Mouse (Mus musculus): ENCODE data around the gene Spata1. TPM values are rescaled to one million over a fixed set of nuclear protein-coding genes. Genes with fewer than 3 reads are reported as not detected.

Spata1 gene
- polyA plus RNA-seq, 1 experiment: 0.56 TPM

DNA sequence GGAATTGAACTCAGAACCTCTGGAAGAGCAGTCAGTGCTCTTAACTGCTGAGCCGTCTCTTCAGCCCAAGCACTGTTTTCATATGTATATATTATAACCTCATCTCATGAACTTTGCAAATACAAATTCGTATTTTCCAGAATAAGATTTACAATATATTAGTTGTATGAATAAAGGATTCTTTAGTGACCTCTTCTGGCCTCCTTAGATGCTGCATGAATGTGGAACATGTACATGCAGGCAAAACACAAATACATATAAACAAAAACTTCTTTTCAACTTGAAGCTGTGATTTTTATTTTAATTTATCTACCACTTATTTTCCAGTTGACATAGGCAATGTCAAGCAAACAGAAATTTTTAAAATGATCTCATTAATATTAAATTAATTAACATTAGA, 17.5 kb downstream of the Spata1 start:
- Histone ChIP-seq H3ac (ENCODE audit: control insufficient read depth, insufficient read length, low read depth) (no peak overlapping the region), H3K36me3 (ENCODE audit: control insufficient read depth, insufficient read depth) (no peaks in the 10 kb centered on the region), H3K79me2 (ENCODE audit: control insufficient read depth, insufficient read depth) (no peaks in the 10 kb centered on the region), H3K27me3 (ENCODE audit: control insufficient read depth, insufficient read depth, insufficient read length) (no peaks in the 10 kb centered on the region), H3K79me3 (ENCODE audit: low read depth) (no peaks in the 10 kb centered on the region), H3K4me3 (ENCODE audit: insufficient read depth, poor library complexity, severe bottlenecking) (no peak overlapping the region)
- TF ChIP-seq MYOG (IDR thresholded peaks at IDR 0.05; ENCODE audit: control insufficient read depth, extremely low read depth, insufficient read length) (no peak), MYOD1 (IDR thresholded peaks at IDR 0.05; ENCODE audit: control insufficient read depth, insufficient read length, low read depth) (no peak), CTCF (IDR thresholded peaks at IDR 0.05; ENCODE audit: control insufficient read depth, insufficient read depth, insufficient read length) (no peak), MAX (IDR thresholded peaks at IDR 0.05) (no peak), FOSL1 (IDR thresholded peaks at IDR 0.05; ENCODE audit: insufficient read depth, low read length, poor library complexity, severe bottlenecking) (no peak), CEBPB (IDR thresholded peaks at IDR 0.05; ENCODE audit: low read depth) (no peak), USF1 (IDR thresholded peaks at IDR 0.05; ENCODE audit: low read depth) (no peak)

DNA sequence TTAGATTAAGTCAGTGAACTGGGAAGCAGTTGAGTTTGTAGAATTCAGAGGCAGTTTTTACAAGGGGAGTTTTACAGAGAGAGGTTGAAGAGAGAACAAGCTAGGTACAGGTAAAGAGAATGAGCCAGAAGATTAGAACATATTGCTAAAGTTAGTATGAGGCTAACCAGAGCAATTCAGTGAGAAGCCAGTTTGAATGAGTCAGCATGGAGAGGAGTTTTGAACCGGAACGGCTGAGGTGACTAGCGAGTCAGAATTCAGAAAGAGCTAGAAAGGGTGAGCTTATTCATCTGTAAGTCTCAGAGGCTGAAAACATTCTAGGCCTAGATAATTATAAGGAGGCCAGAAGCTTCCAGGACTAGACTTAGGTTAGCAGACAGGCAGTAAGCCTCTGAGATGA, 25.1 kb downstream of the Spata1 start:
- Histone ChIP-seq H3K79me2 (ENCODE audit: control insufficient read depth, insufficient read depth) (no peaks in the 10 kb centered on the region), H3K4me3 (ENCODE audit: insufficient read depth, poor library complexity, severe bottlenecking) (no peak overlapping the region), H3ac (ENCODE audit: control insufficient read depth, insufficient read length, low read depth) (no peak overlapping the region), H3K36me3 (ENCODE audit: control insufficient read depth, insufficient read depth) (no peaks in the 10 kb centered on the region), H3K27me3 (ENCODE audit: control insufficient read depth, insufficient read depth, insufficient read length) (no peaks in the 10 kb centered on the region), H3K79me3 (ENCODE audit: low read depth) (no peaks in the 10 kb centered on the region)
- TF ChIP-seq MAX (IDR thresholded peaks at IDR 0.05) (no peak), USF1 (IDR thresholded peaks at IDR 0.05; ENCODE audit: low read depth) (no peak), CTCF (IDR thresholded peaks at IDR 0.05; ENCODE audit: control insufficient read depth, insufficient read depth, insufficient read length) (no peak), FOSL1 (IDR thresholded peaks at IDR 0.05; ENCODE audit: insufficient read depth, low read length, poor library complexity, severe bottlenecking) (no peak), MYOD1 (IDR thresholded peaks at IDR 0.05; ENCODE audit: control insufficient read depth, insufficient read length, low read depth) (no peak), MYOG (IDR thresholded peaks at IDR 0.05; ENCODE audit: control insufficient read depth, extremely low read depth, insufficient read length) (no peak), CEBPB (IDR thresholded peaks at IDR 0.05; ENCODE audit: low read depth) (no peak)

DNA sequence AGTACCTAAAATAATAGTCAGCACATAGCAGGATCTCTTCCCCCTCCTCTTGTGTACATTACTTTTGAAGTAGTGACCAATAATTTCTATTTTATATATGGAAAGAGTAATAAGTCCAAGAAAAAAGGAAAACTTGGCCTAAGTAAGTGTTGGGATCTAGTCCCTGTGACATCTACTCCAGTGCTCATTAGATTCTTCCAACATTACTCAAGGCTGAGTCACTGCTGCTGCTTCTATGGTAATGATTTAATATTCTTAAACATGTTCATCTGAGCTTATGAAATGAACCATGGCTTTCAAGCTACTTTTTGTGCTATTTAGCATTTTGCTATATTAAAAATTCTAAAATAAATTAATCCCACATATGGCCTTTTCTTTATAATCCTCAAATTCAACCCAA, 25.8 kb downstream of the Spata1 start:
- Histone ChIP-seq H3K79me2 (ENCODE audit: control insufficient read depth, insufficient read depth) (no peaks in the 10 kb centered on the region), H3ac (ENCODE audit: control insufficient read depth, insufficient read length, low read depth) (no peak overlapping the region), H3K36me3 (ENCODE audit: control insufficient read depth, insufficient read depth) (no peaks in the 10 kb centered on the region), H3K79me3 (ENCODE audit: low read depth) (no peaks in the 10 kb centered on the region), H3K27me3 (ENCODE audit: control insufficient read depth, insufficient read depth, insufficient read length) (no peaks in the 10 kb centered on the region), H3K4me3 (ENCODE audit: insufficient read depth, poor library complexity, severe bottlenecking) (no peak overlapping the region)
- TF ChIP-seq CTCF (IDR thresholded peaks at IDR 0.05; ENCODE audit: control insufficient read depth, insufficient read depth, insufficient read length): no peak
- no peak for TF ChIP-seq FOSL1 (IDR thresholded peaks at IDR 0.05; ENCODE audit: insufficient read depth, low read length, poor library complexity, severe bottlenecking)
- TF ChIP-seq MYOD1 (IDR thresholded peaks at IDR 0.05; ENCODE audit: control insufficient read depth, insufficient read length, low read depth): no peak
- no peak for TF ChIP-seq CEBPB (IDR thresholded peaks at IDR 0.05; ENCODE audit: low read depth)
- no peak for TF ChIP-seq USF1 (IDR thresholded peaks at IDR 0.05; ENCODE audit: low read depth)
- TF ChIP-seq MYOG (IDR thresholded peaks at IDR 0.05; ENCODE audit: control insufficient read depth, extremely low read depth, insufficient read length): no peak
- TF ChIP-seq MAX (IDR thresholded peaks at IDR 0.05): no peak

DNA sequence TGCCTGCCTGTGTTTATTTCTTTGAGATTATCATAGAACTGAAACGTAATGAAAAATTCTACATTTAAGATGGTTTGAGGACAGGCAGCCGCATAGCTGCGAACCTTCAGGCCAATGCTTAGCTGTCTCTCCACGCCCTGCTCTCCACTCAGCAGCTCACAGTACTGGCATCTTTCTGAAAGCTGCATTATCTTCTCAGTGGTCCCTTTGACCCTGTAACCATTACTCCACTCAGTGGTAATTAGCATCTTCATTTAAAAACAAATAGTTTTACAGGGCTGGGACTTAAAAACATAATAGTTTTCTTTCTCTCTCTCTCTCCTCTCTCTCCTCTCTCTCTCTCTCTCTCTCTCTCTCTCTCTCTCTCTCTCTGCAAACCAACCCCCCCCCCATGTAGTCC, 26.9 kb downstream of the Spata1 start:
- no peaks in the 10 kb centered on the region for H3K79me2 ChIP-seq (ENCODE audit: control insufficient read depth, insufficient read depth)
- H3ac ChIP-seq (ENCODE audit: control insufficient read depth, insufficient read length, low read depth): no peak overlapping the region
- H3K27me3 ChIP-seq (ENCODE audit: control insufficient read depth, insufficient read depth, insufficient read length): no peaks in the 10 kb centered on the region
- TF ChIP-seq USF1 (IDR thresholded peaks at IDR 0.05; ENCODE audit: low read depth) (no peak), CTCF (IDR thresholded peaks at IDR 0.05; ENCODE audit: control insufficient read depth, insufficient read depth, insufficient read length) (no peak), MAX (IDR thresholded peaks at IDR 0.05) (no peak), CEBPB (IDR thresholded peaks at IDR 0.05; ENCODE audit: low read depth) (no peak), MYOD1 (IDR thresholded peaks at IDR 0.05; ENCODE audit: control insufficient read depth, insufficient read length, low read depth) (no peak), FOSL1 (IDR thresholded peaks at IDR 0.05; ENCODE audit: insufficient read depth, low read length, poor library complexity, severe bottlenecking) (no peak), MYOG (IDR thresholded peaks at IDR 0.05; ENCODE audit: control insufficient read depth, extremely low read depth, insufficient read length) (no peak)
- no peak overlapping the region for H3K4me3 ChIP-seq (ENCODE audit: insufficient read depth, poor library complexity, severe bottlenecking)
- H3K36me3 ChIP-seq (ENCODE audit: control insufficient read depth, insufficient read depth): no peaks in the 10 kb centered on the region
- H3K79me3 ChIP-seq (ENCODE audit: low read depth): no peaks in the 10 kb centered on the region

DNA sequence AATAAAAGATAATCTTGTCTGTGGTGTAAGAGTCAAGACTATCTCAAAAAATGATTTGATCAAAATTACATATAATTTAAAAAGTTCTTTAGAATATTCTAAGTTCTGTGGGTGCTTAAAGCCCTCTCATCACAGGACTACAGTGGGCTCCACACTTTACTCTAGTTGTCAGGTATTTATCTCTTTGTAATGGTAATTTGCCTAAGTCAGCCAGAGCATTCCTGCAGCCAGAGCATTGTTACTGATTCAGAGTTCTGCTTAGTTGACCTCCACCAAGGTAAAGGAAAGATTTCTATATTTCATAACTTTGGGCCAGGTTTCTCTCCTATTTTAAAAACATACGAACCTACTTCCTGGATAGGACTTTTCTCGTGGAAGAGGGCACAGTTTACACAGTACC, 30.3 kb downstream of the Spata1 start:
- no peaks in the 10 kb centered on the region for H3K79me2 ChIP-seq (ENCODE audit: control insufficient read depth, insufficient read depth)
- no peaks in the 10 kb centered on the region for H3K79me3 ChIP-seq (ENCODE audit: low read depth)
- no peak overlapping the region for H3ac ChIP-seq (ENCODE audit: control insufficient read depth, insufficient read length, low read depth)
- no peaks in the 10 kb centered on the region for H3K36me3 ChIP-seq (ENCODE audit: control insufficient read depth, insufficient read depth)
- H3K4me3 ChIP-seq (ENCODE audit: insufficient read depth, poor library complexity, severe bottlenecking): no peak overlapping the region
- no peak for TF ChIP-seq FOSL1 (IDR thresholded peaks at IDR 0.05; ENCODE audit: insufficient read depth, low read length, poor library complexity, severe bottlenecking)
- TF ChIP-seq USF1 (IDR thresholded peaks at IDR 0.05; ENCODE audit: low read depth): no peak
- TF ChIP-seq MAX (IDR thresholded peaks at IDR 0.05): no peak
- no peak for TF ChIP-seq CEBPB (IDR thresholded peaks at IDR 0.05; ENCODE audit: low read depth)
- TF ChIP-seq MYOG (IDR thresholded peaks at IDR 0.05; ENCODE audit: control insufficient read depth, extremely low read depth, insufficient read length): no peak
- no peak for TF ChIP-seq CTCF (IDR thresholded peaks at IDR 0.05; ENCODE audit: control insufficient read depth, insufficient read depth, insufficient read length)
- H3K27me3 ChIP-seq (ENCODE audit: control insufficient read depth, insufficient read depth, insufficient read length): no peaks in the 10 kb centered on the region

DNA sequence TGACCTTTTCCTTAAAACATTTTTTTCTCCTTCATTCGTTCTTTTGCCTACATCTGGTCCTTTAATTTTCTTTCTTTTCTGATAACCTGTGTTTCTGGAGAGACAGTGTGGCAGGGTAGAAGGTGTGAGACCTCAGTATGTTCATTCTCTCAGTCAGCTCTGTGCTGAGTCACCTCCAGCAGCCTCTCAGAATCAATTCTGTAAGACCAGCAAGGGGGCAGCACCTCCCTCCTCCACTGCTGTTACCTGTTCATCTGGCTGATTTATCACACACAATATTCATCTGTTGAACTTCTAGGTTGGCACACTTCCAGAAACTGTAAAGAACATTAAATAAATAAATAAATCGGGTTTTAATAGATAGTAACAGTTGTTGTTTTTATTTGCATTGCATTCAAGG, 36.6 kb downstream of the Spata1 start:
- H3K4me3 ChIP-seq (ENCODE audit: insufficient read depth, poor library complexity, severe bottlenecking): no peak overlapping the region
- no peaks in the 10 kb centered on the region for H3K79me3 ChIP-seq (ENCODE audit: low read depth)
- no peaks in the 10 kb centered on the region for H3K27me3 ChIP-seq (ENCODE audit: control insufficient read depth, insufficient read depth, insufficient read length)
- no peak overlapping the region for H3ac ChIP-seq (ENCODE audit: control insufficient read depth, insufficient read length, low read depth)
- no peaks in the 10 kb centered on the region for H3K79me2 ChIP-seq (ENCODE audit: control insufficient read depth, insufficient read depth)
- H3K36me3 ChIP-seq (ENCODE audit: control insufficient read depth, insufficient read depth): no peaks in the 10 kb centered on the region
- TF ChIP-seq MYOD1 (IDR thresholded peaks at IDR 0.05; ENCODE audit: control insufficient read depth, insufficient read length, low read depth) (no peak), CTCF (IDR thresholded peaks at IDR 0.05; ENCODE audit: control insufficient read depth, insufficient read depth, insufficient read length) (no peak), MAX (IDR thresholded peaks at IDR 0.05) (no peak), MYOG (IDR thresholded peaks at IDR 0.05; ENCODE audit: control insufficient read depth, extremely low read depth, insufficient read length) (no peak), FOSL1 (IDR thresholded peaks at IDR 0.05; ENCODE audit: insufficient read depth, low read length, poor library complexity, severe bottlenecking) (no peak), USF1 (IDR thresholded peaks at IDR 0.05; ENCODE audit: low read depth) (no peak), CEBPB (IDR thresholded peaks at IDR 0.05; ENCODE audit: low read depth) (no peak)
